Mouse (Mus musculus): ENCODE results near the gene Cep131.

Cep131 gene

DNA sequence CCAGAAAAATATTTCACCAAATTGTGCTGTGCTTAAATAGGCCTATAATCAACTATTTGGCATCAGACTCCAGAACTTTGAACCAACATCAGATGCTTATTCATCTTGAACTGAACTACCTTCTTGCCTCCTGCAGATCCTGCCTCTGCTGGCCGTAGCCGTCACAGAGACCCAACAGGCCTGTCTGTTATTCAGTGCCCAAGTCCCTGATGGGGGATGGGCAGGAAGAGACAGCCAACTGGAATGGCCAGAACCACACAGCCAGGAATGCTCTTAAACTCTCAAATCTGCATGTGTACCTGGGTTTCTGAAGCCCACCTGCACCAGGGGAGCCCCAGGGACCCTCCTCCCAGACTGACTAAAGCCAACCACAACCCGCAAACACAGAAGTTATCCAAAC lies 59.7 kb downstream of the Cep131 start:
- no peak for DNase-seq (ENCODE audit: low read depth, low spot score)

DNA sequence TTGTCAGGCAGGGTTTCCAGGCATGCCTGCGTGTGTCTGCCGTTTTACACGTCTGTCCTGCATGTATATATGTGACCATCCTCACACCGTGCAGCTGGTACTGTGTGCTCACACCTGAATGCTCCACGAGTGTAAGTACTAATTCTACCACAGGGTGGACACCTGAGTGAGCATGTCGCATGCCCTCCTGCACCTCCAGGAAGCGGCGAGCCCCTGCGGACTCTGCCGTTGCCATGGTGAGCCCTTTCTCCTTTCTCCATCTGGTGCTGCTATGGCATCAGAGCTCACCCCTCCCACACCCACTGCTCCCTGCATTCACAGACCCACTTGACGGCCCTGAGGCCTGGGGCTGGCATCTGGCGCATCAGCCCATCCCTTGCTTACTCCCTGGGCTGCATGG lies 63.8 kb downstream of the Cep131 start:
- no peak for DNase-seq (ENCODE audit: low read depth, low spot score)

DNA sequence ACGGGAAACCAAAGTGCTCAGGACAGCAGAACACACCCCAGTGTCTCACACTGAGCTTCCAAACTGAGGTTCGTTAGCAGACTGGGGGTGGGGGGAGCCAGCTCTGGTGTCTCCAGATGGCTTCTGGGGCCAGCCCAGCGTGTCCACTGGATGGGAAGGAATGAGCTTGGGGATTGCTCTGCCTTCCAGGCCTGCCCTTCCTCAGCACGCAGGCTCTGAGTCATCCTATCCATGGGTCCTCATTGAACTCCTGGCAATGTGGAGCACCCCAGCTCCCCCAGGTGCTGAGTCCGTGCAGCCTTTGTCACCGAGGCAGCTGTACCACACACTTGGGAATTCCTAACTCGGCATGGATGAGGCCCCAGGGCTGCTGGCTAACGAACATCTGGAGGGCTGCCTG lies 64.4 kb downstream of the Cep131 start:
- no peak for DNase-seq (ENCODE audit: low read depth, low spot score)

- no peak for DNase-seq (ENCODE audit: low read depth, low spot score)
Observed at GRCm38 (mm10) chr11:120021367-120021766, 65.3 kb downstream of the Cep131 start.

DNA sequence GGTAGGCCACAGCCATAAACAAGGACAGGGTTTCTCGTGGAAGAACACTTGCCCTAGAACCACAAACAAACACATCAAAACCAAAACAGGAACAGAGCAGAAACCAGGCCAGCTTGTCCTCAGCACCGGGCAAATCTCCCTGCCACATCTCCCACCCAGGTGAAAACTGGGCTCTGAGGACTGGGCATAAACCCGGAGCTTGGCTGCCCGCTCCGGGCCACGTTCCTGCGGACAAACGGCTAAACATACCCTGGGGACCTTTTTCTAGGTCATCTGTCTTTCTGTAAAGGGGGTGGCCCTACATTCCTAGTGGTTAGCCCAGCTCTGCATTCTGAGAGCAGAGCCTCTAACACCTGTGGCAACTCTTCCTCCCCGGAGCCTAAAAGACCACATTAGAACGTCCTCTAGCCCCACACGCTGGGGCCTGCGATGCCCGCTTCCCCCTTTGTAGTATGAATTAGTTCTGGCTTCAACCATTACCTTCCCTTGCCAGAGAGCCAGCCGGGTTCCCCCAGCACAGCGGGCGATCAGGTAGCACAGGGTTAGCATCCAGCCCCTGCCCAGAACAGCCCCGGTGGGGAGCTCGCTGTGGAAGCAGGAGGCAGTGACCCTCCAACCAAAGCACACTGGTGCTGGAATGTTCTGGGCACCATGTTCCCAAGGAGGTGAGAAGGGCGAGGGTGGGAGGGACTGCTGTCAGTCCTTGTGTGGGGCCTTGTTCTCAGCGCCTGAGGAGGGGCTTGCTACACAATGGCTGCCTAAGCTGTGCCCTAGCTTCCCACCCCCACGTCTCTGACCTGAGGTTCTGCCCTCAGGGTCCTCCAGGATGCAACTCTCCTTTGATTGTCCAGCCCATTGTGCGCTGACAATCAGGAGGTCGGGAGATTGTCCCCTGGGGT lies 66.8 kb downstream of the Cep131 start:
- DNase-seq (ENCODE audit: low read depth, low spot score) = no peak

DNA sequence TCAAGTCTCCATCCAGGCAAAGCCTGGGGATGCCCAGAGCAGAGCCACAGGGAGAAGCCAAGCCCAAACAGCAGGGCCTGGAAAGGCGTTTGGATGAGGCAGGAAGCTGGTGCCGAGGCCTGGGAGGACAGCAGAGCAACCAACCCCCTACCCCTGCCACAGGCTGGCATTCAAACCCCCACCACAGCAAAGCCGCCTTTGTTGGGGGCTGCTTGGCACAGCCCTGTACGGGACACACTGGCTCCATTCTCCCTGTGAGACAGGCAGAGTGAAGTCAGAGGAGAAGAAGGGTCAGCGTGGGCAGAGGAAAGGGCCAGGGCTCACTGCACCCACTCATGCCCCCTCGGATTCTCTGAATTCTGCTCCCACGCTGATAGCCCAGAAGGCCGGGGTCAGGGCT lies 69.6 kb downstream of the Cep131 start:
- DNase-seq (ENCODE audit: low read depth, low spot score) = no peak

DNA sequence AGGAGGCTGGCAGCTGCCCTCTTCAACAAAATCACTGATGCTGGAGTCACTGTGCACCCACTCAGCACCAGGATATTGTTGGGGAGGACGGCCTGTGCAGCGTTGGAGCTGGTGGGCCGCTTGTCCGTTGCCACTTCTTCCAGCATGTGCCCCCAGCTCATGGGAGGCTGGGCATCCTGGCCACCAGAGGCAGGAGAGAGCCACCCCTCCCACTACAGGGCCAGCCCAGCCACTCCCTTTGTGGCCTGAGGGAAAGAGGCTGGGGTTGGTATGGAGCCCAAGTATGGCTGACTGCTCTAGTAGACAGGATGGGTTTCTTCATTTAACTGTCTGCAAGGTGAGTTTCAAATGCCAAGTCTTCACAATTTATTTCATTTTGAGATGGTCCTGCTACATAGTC lies 71.9 kb downstream of the Cep131 start:
- DNase-seq (ENCODE audit: low read depth, low spot score) = no peak
